Mouse (Mus musculus) midbrain, postnatal 0 days (tissue): ENCODE results near the gene Tsks. TPM values are rescaled to one million over a fixed set of nuclear protein-coding genes. Genes with fewer than 3 reads are reported as not detected.

Experiments
- ATAC-seq: fragments of 200-750 bp; cut with Nextera tagmentation; 2 replicates; pipeline ENCODE4 v1.8.0; 2017; ENCODE audit warnings: moderate number of reproducible peaks, mild to moderate bottlenecking, moderate TSS enrichment, moderate library complexity; ENCODE audit not compliant: low FRiP score
- DNase-seq: peaks from one replicate; pipeline ENCODE4 v3.0.0-alpha.2; 2015; ENCODE audit warnings: low spot score
- H3K27ac ChIP-seq: fragments of 300-500 bp; sonication (generic); 2 replicates; pipeline ENCODE4 v1.5.1; 2014; ENCODE audit warnings: low read depth, mild to moderate bottlenecking, low read length, mixed read lengths
- H3K27me3 ChIP-seq: fragments of 300-500 bp; sonication (generic); 2 replicates; pipeline ENCODE4 v1.6.1; 2014; ENCODE audit warnings: low read length, control low read depth, mixed read lengths; ENCODE audit not compliant: insufficient read depth
- H3K36me3 ChIP-seq: fragments of 300-500 bp; sonication (generic); 2 replicates; pipeline ENCODE4 v1.6.1; 2014; ENCODE audit warnings: low read length, control low read depth, mixed read lengths; ENCODE audit not compliant: insufficient read depth
- H3K4me1 ChIP-seq: fragments of 300-500 bp; sonication (generic); 2 replicates; pipeline ENCODE4 v1.6.1; 2014; ENCODE audit warnings: mild to moderate bottlenecking, control low read depth, antibody characterized with exemption, low read length, mixed read lengths; ENCODE audit not compliant: insufficient read depth
- H3K4me2 ChIP-seq: fragments of 300-500 bp; sonication (generic); 2 replicates; pipeline ENCODE4 v1.6.1; 2014; ENCODE audit warnings: low read depth, mild to moderate bottlenecking, low read length, mixed read lengths; ENCODE audit not compliant: poor library complexity, severe bottlenecking
- H3K4me3 ChIP-seq: fragments of 300-500 bp; sonication (generic); 2 replicates; pipeline ENCODE4 v1.5.1; 2014; ENCODE audit warnings: low read depth, mild to moderate bottlenecking, low read length, moderate library complexity
- H3K9ac ChIP-seq: fragments of 300-500 bp; sonication (generic); replicated peaks from 2 replicates; pipeline ENCODE4 v1.6.1; 2014; ENCODE audit warnings: mild to moderate bottlenecking, low read length, moderate library complexity, mixed read lengths; ENCODE audit not compliant: poor library complexity, severe bottlenecking
- H3K9me3 ChIP-seq: fragments of 300-500 bp; sonication (generic); 2 replicates; pipeline ENCODE4 v1.6.1; 2016; ENCODE audit warnings: low read length, control low read depth
- CTCF ChIP-seq: IDR thresholded peaks from 2 replicates; pipeline ENCODE4 v1.5.1; 2016; ENCODE audit warnings: antibody characterized with exemption, mild to moderate bottlenecking
- WGBS: fragments of 180-500 bp; shearing (Covaris S2); extraction: QIAGEN DNeasy Blood & Tissue Kit; methylation state at CpG from one replicate; pipeline ENCODE4 v1.1.7; 2014; 5-methylcytosine and 5-hydroxymethylcytosine counted together
- polyA plus RNA-seq: library from polyadenylated mRNA; unstranded; fragments of >200 nt; fragmentation: Nextera tagmentation; extraction: Ambion mirVana; gene quantifications from 2 replicates; pipeline ENCODE4 v1.2.1, GENCODE M21; 2015
- total RNA-seq: library from RNA; depleted of rRNA; stranded (reverse); fragments of >200 nt; gene quantifications from 2 replicates; pipeline ENCODE4 v1.2.3, GENCODE M21; 2014

Tsks gene
- total and polyA plus RNA-seq, 2 experiments from 2014 or later, result 0.12 TPM; not detected in 1

GRCm38 (mm10) chr7:44900632-44901031, 42.4 kb upstream of the Tsks start:
- Histone ChIP-seq H3K27me3 (no peaks in the 10 kb centered on the region), H3K9me3 (no peaks in the 10 kb centered on the region), H3K27ac (no peak overlapping the region), H3K4me1 (peaks cover 12% of the 10 kb centered on the region), H3K9ac (no peak overlapping the region), H3K4me2 (no peak overlapping the region), H3K4me3 (no peak overlapping the region), H3K36me3 (peaks cover 58% of the 10 kb centered on the region)
- WGBS, result 90% methylated on average over 11 of the region's 11 CpGs
- no peak for TF ChIP-seq CTCF
- DNase-seq (no peak), ATAC-seq (no peak)

- no peak overlapping the region for H3K27ac ChIP-seq
Measured at GRCm38 (mm10) chr7:44901230-44901722, 41.7 kb upstream of the Tsks start.

GRCm38 (mm10) chr7:44905430-44905829, 37.6 kb upstream of the Tsks start:
- no peak for ATAC-seq
- whole genome bisulfite sequencing, result 93% methylated on average over 20 of the region's 20 CpGs
- H3K4me1 ChIP-seq, result peaks cover 3% of the 10 kb centered on the region; the same call in 1 of the 2 replicates

More at GRCm38 (mm10) chr7:44901230-44901722, 41.7 kb upstream of the Tsks start:
- Histone ChIP-seq H3K27me3 (no peaks in the 10 kb centered on the region), H3K9ac (0 out of 2 replicates have a peak overlapping the region, but pooled peaks have one; percentile 13), H3K36me3 (peaks cover 64% of the 10 kb centered on the region), H3K4me1 (peaks cover 12% of the 10 kb centered on the region), H3K4me2 (peak overlapping the region; percentile 22), H3K4me3 (no peak overlapping the region), H3K9me3 (no peaks in the 10 kb centered on the region)
- no peak for ATAC-seq
- WGBS, result 21% methylated on average over 21 of the region's 21 CpGs
- peak; percentile 48 for TF ChIP-seq CTCF
- peak; percentile 53 for DNase-seq

GRCm38 (mm10) chr7:44908706-44909476, 34.1 kb upstream of the Tsks start:
- Histone ChIP-seq H3K36me3 (peaks cover 89% of the 10 kb centered on the region), H3K9me3 (no peaks in the 10 kb centered on the region), H3K27ac (no peak overlapping the region), H3K9ac (no peak overlapping the region), H3K4me1 (no peaks in the 10 kb centered on the region), H3K27me3 (no peaks in the 10 kb centered on the region), H3K4me2 (no peak overlapping the region), H3K4me3 (no peak overlapping the region)
- 91% methylated on average over 15 of the region's 15 CpGs for WGBS
- TF ChIP-seq CTCF, result no peak
- ATAC-seq (no peak), DNase-seq (no peak)

More at GRCm38 (mm10) chr7:44905430-44905829, 37.6 kb upstream of the Tsks start:
- H3K9me3 ChIP-seq, result no peaks in the 10 kb centered on the region
- no peak overlapping the region for H3K27ac ChIP-seq
- no peak overlapping the region for H3K4me2 ChIP-seq
- peaks cover 89% of the 10 kb centered on the region for H3K36me3 ChIP-seq
- TF ChIP-seq CTCF, result no peak
- no peak overlapping the region for H3K9ac ChIP-seq
- DNase-seq, result no peak
- H3K27me3 ChIP-seq, result no peaks in the 10 kb centered on the region
- H3K4me3 ChIP-seq, result no peak overlapping the region

GRCm38 (mm10) chr7:44914396-44914795, 28.6 kb upstream of the Tsks start:
- Histone ChIP-seq H3K4me3 (no peak overlapping the region), H3K4me1 (no peaks in the 10 kb centered on the region), H3K27me3 (no peaks in the 10 kb centered on the region), H3K9ac (no peak overlapping the region), H3K9me3 (no peaks in the 10 kb centered on the region), H3K4me2 (no peak overlapping the region), H3K27ac (0 out of 2 replicates have a peak overlapping the region, but pooled peaks have one; percentile 32), H3K36me3 (peaks cover 44% of the 10 kb centered on the region)
- TF ChIP-seq CTCF, result no peak
- ATAC-seq (no peak), DNase-seq (no peak)
- 83% methylated on average over 2 of the region's 2 CpGs for whole genome bisulfite sequencing

GRCm38 (mm10) chr7:44915314-44915713, 27.7 kb upstream of the Tsks start:
- Histone ChIP-seq H3K9ac (no peak overlapping the region), H3K4me1 (no peaks in the 10 kb centered on the region), H3K4me2 (no peak overlapping the region), H3K27me3 (no peaks in the 10 kb centered on the region), H3K9me3 (no peaks in the 10 kb centered on the region), H3K27ac (no peak overlapping the region), H3K4me3 (no peak overlapping the region), H3K36me3 (peaks cover 36% of the 10 kb centered on the region)
- WGBS, result 91% methylated on average over 9 of the region's 9 CpGs
- no peak for ATAC-seq
- TF ChIP-seq CTCF, result no peak
- DNase-seq, result no peak
